Mouse (Mus musculus): ENCODE results near the gene H2al1j. TPM values are rescaled to one million over a fixed set of nuclear protein-coding genes. Genes with fewer than 3 reads are reported as not detected.
A peak's percentile ranks its signal among the peaks of the same experiment; 100 is the strongest.
"Not testable (repeated sequence)": the region's sequence is repeated elsewhere in the genome, so short reads cannot be mapped to it uniquely, and the experiment has no call there.

Gene H2al1j
- polyA plus RNA-seq (2012; rRNA removed): not detected in 2 replicates

GRCm38 (mm10) chrX:11327522-11327921 lies at the start of gene H2al1j:
Gene H2al1j (plus strand): TSS chrX:11327822.
- WGBS: 93% methylated on average over 2 of the region's 2 CpGs
- H3K36me3 ChIP-seq (ENCODE audit: control insufficient read depth, insufficient read depth, low read length); H3K27ac ChIP-seq (ENCODE audit: insufficient read depth, low read depth, low read length); H3K4me3 ChIP-seq (ENCODE audit: insufficient read depth, low read depth, low read length); H3K27me3 ChIP-seq (replicated peaks; ENCODE audit: control insufficient read depth, insufficient read depth, low read length); H3K4me1 ChIP-seq (ENCODE audit: control insufficient read depth, insufficient read depth, low read length); DNase-seq: not testable (repeated sequence)

GRCm38 (mm10) chrX:11280741-11281140 lies 46.9 kb upstream of the H2al1j start:
- Histone ChIP-seq H3K27me3 (replicated peaks; ENCODE audit: control insufficient read depth, insufficient read depth, low read length) (no peaks in the 10 kb centered on the region), H3K27ac (ENCODE audit: insufficient read depth, low read depth, low read length) (no peak overlapping the region), H3K4me1 (ENCODE audit: control insufficient read depth, insufficient read depth, low read length) (no peaks in the 10 kb centered on the region), H3K36me3 (ENCODE audit: control insufficient read depth, insufficient read depth, low read length) (no peaks in the 10 kb centered on the region), H3K4me3 (ENCODE audit: insufficient read depth, low read depth, low read length) (no peak overlapping the region)
- WGBS: 69% methylated on average over 2 of the region's 2 CpGs
- TF ChIP-seq POLR2A (IDR thresholded peaks at IDR 0.05; ENCODE audit: low read depth, low read length) (no peak), CTCF (conservative IDR thresholded peaks at IDR 0.05; ENCODE audit: insufficient read depth, insufficient read length, low read depth, low read length) (no peak)
- DNase-seq: no peak

- Histone ChIP-seq H3K36me3 (ENCODE audit: control insufficient read depth, insufficient read depth, low read length) (no peaks in the 10 kb centered on the region), H3K27me3 (replicated peaks; ENCODE audit: control insufficient read depth, insufficient read depth, low read length) (no peaks in the 10 kb centered on the region; the same call in 1 of the 2 replicates), H3K4me1 (ENCODE audit: control insufficient read depth, insufficient read depth, low read length) (no peaks in the 10 kb centered on the region), H3K4me3 (ENCODE audit: insufficient read depth, low read depth, low read length) (no peak overlapping the region), H3K27ac (ENCODE audit: insufficient read depth, low read depth, low read length) (no peak overlapping the region)
- peak; percentile 3 for DNase-seq
- TF ChIP-seq POLR2A (IDR thresholded peaks at IDR 0.05; ENCODE audit: low read depth, low read length): no peak
- no peak for TF ChIP-seq CTCF (conservative IDR thresholded peaks at IDR 0.05; ENCODE audit: insufficient read depth, insufficient read length, low read depth, low read length)
- WGBS: 37% methylated on average over 14 of the region's 14 CpGs
Measured at GRCm38 (mm10) chrX:11288306-11288882, 39.2 kb upstream of the H2al1j start.

GRCm38 (mm10) chrX:11289244-11289643 lies 38.4 kb upstream of the H2al1j start:
- TF ChIP-seq CTCF (conservative IDR thresholded peaks at IDR 0.05; ENCODE audit: insufficient read depth, insufficient read length, low read depth, low read length) (no peak), POLR2A (IDR thresholded peaks at IDR 0.05; ENCODE audit: low read depth, low read length) (no peak)
- 78% methylated on average over 4 of the region's 4 CpGs for WGBS
- no peak overlapping the region for H3K4me3 ChIP-seq (ENCODE audit: insufficient read depth, low read depth, low read length)
- H3K27ac ChIP-seq (ENCODE audit: insufficient read depth, low read depth, low read length): no peak overlapping the region
- H3K36me3 ChIP-seq (ENCODE audit: control insufficient read depth, insufficient read depth, low read length): no peaks in the 10 kb centered on the region
- H3K4me1 ChIP-seq (ENCODE audit: control insufficient read depth, insufficient read depth, low read length): no peaks in the 10 kb centered on the region
- no peak for DNase-seq
- H3K27me3 ChIP-seq (replicated peaks; ENCODE audit: control insufficient read depth, insufficient read depth, low read length): no peaks in the 10 kb centered on the region; the same call in 1 of the 2 replicates

- H3K27me3 ChIP-seq (replicated peaks; ENCODE audit: control insufficient read depth, insufficient read depth, low read length); H3K4me1 ChIP-seq (ENCODE audit: control insufficient read depth, insufficient read depth, low read length); H3K36me3 ChIP-seq (ENCODE audit: control insufficient read depth, insufficient read depth, low read length); H3K27ac ChIP-seq (ENCODE audit: insufficient read depth, low read depth, low read length); DNase-seq; H3K4me3 ChIP-seq (ENCODE audit: insufficient read depth, low read depth, low read length): not testable (repeated sequence)
- no CpG with 5 or more reads among the region's 3 CpGs for WGBS
Measured at GRCm38 (mm10) chrX:11298957-11299356, 28.7 kb upstream of the H2al1j start, which contains the start of gene H2al1a. Gene H2al1a (plus strand): TSS chrX:11299257.

- not testable (repeated sequence) for H3K36me3 ChIP-seq (ENCODE audit: control insufficient read depth, insufficient read depth, low read length); H3K27me3 ChIP-seq (replicated peaks; ENCODE audit: control insufficient read depth, insufficient read depth, low read length); H3K27ac ChIP-seq (ENCODE audit: insufficient read depth, low read depth, low read length); H3K4me3 ChIP-seq (ENCODE audit: insufficient read depth, low read depth, low read length); DNase-seq; H3K4me1 ChIP-seq (ENCODE audit: control insufficient read depth, insufficient read depth, low read length)
- 100% methylated on average over 1 of the region's 3 CpGs for WGBS
Measured at GRCm38 (mm10) chrX:11302132-11302531, 25.5 kb upstream of the H2al1j start, which contains the start of gene H2al1b. Gene H2al1b (plus strand): TSS chrX:11302432.

- 94% methylated on average over 2 of the region's 6 CpGs for WGBS
- not testable (repeated sequence) for DNase-seq; H3K4me3 ChIP-seq (ENCODE audit: insufficient read depth, low read depth, low read length); H3K27me3 ChIP-seq (replicated peaks; ENCODE audit: control insufficient read depth, insufficient read depth, low read length); H3K36me3 ChIP-seq (ENCODE audit: control insufficient read depth, insufficient read depth, low read length); H3K27ac ChIP-seq (ENCODE audit: insufficient read depth, low read depth, low read length); H3K4me1 ChIP-seq (ENCODE audit: control insufficient read depth, insufficient read depth, low read length)
Measured at GRCm38 (mm10) chrX:11305355-11305754, 22.3 kb upstream of the H2al1j start, which contains the start of gene H2al1c. Gene H2al1c (plus strand): TSS chrX:11305655.

- DNase-seq; H3K4me1 ChIP-seq (ENCODE audit: control insufficient read depth, insufficient read depth, low read length); H3K27me3 ChIP-seq (replicated peaks; ENCODE audit: control insufficient read depth, insufficient read depth, low read length); H3K27ac ChIP-seq (ENCODE audit: insufficient read depth, low read depth, low read length); H3K36me3 ChIP-seq (ENCODE audit: control insufficient read depth, insufficient read depth, low read length); H3K4me3 ChIP-seq (ENCODE audit: insufficient read depth, low read depth, low read length): not testable (repeated sequence)
- no CpG with 5 or more reads among the region's 6 CpGs for WGBS
Measured at GRCm38 (mm10) chrX:11308524-11308923, 19.1 kb upstream of the H2al1j start, which contains the start of gene H2al1d. Gene H2al1d (plus strand): TSS chrX:11308824.

- WGBS: no CpG with 5 or more reads among the region's 3 CpGs
- H3K4me1 ChIP-seq (ENCODE audit: control insufficient read depth, insufficient read depth, low read length); H3K27me3 ChIP-seq (replicated peaks; ENCODE audit: control insufficient read depth, insufficient read depth, low read length); H3K27ac ChIP-seq (ENCODE audit: insufficient read depth, low read depth, low read length); DNase-seq; H3K4me3 ChIP-seq (ENCODE audit: insufficient read depth, low read depth, low read length); H3K36me3 ChIP-seq (ENCODE audit: control insufficient read depth, insufficient read depth, low read length): not testable (repeated sequence)
Measured at GRCm38 (mm10) chrX:11311634-11312033, 16.0 kb upstream of the H2al1j start, which contains the start of gene H2al1e. Gene H2al1e (plus strand): TSS chrX:11311934.

GRCm38 (mm10) chrX:11314858-11315257 lies 12.8 kb upstream of the H2al1j start, which contains the start of gene H2al1f:
Gene H2al1f (plus strand): TSS chrX:11315158.
- DNase-seq; H3K4me3 ChIP-seq (ENCODE audit: insufficient read depth, low read depth, low read length); H3K4me1 ChIP-seq (ENCODE audit: control insufficient read depth, insufficient read depth, low read length); H3K27ac ChIP-seq (ENCODE audit: insufficient read depth, low read depth, low read length); H3K36me3 ChIP-seq (ENCODE audit: control insufficient read depth, insufficient read depth, low read length); H3K27me3 ChIP-seq (replicated peaks; ENCODE audit: control insufficient read depth, insufficient read depth, low read length): not testable (repeated sequence)
- no CpG with 5 or more reads among the region's 6 CpGs for WGBS

GRCm38 (mm10) chrX:11317956-11318355 lies 9.7 kb upstream of the H2al1j start, which contains the start of gene H2al1g:
Gene H2al1g (plus strand): TSS chrX:11318256.
- H3K27me3 ChIP-seq (replicated peaks; ENCODE audit: control insufficient read depth, insufficient read depth, low read length); H3K27ac ChIP-seq (ENCODE audit: insufficient read depth, low read depth, low read length); H3K4me1 ChIP-seq (ENCODE audit: control insufficient read depth, insufficient read depth, low read length); H3K4me3 ChIP-seq (ENCODE audit: insufficient read depth, low read depth, low read length); H3K36me3 ChIP-seq (ENCODE audit: control insufficient read depth, insufficient read depth, low read length); DNase-seq: not testable (repeated sequence)
- WGBS: no CpG with 5 or more reads among the region's 3 CpGs

All from kidney, adult 2 months (tissue).